Mouse (Mus musculus): ENCODE measurements around the gene Uckl1. TPM values are rescaled to one million over a fixed set of nuclear protein-coding genes. Genes with fewer than 3 reads are reported as not detected.
A peak's percentile ranks its signal among the peaks of the same experiment; 100 is the strongest.

Uckl1 gene
- polyA plus RNA-seq, 1 experiment from 2014 or later, result 65.9 TPM

- peaks cover 16% of the 10 kb centered on the region for H3K36me3 ChIP-seq
- H3K4me1 ChIP-seq, result peaks cover 24% of the 10 kb centered on the region
- peak overlapping the region; percentile 98 for H3K27ac ChIP-seq
- ATAC-seq (ENCODE audit: low FRiP score, low read depth), result no peak
- peak overlapping the region; percentile 92 for H3K9ac ChIP-seq
- 0% methylated on average over 17 of the region's 17 CpGs for WGBS
- peak overlapping the region; percentile 62 for H3K4me2 ChIP-seq (replicated peaks)
- H3K27me3 ChIP-seq (replicated peaks), result no peaks in the 10 kb centered on the region
- no peaks in the 10 kb centered on the region for H3K9me3 ChIP-seq
- H3K4me3 ChIP-seq, result peak overlapping the region; percentile 96
Observed at GRCm38 (mm10) chr2:181520936-181521227, 63.8 kb downstream of the Uckl1 start.

- Histone ChIP-seq H3K4me2 (replicated peaks) (peak within 1 kb of the TSS; percentile 62), H3K27ac (peak within 1 kb of the TSS; percentile 98), H3K4me3 (peak within 1 kb of the TSS; percentile 96), H3K4me1 (peaks cover 24% of the 10 kb centered on the region), H3K9me3 (no peaks in the 10 kb centered on the region), H3K27me3 (replicated peaks) (no peaks in the 10 kb centered on the region), H3K36me3 (peaks cover 19% of the 10 kb centered on the region), H3K9ac (peak within 1 kb of the TSS; percentile 92)
- WGBS, result under 1% methylated on average over 74 of the region's 74 CpGs
- peak; percentile 96 for ATAC-seq (ENCODE audit: low FRiP score, low read depth)
Observed at GRCm38 (mm10) chr2:181520118-181520935, 64.4 kb downstream of the Uckl1 start, which contains the start of gene Dnajc5. Dnajc5 (plus strand) TSS chr2:181520485.

GRCm38 (mm10) chr2:181519201-181519600, 65.5 kb downstream of the Uckl1 start:
- H3K4me2 ChIP-seq (replicated peaks), result peak overlapping the region; percentile 62
- peaks cover 24% of the 10 kb centered on the region for H3K4me1 ChIP-seq
- H3K9ac ChIP-seq, result peak overlapping the region; percentile 92
- H3K27me3 ChIP-seq (replicated peaks), result no peaks in the 10 kb centered on the region
- no peak for ATAC-seq (ENCODE audit: low FRiP score, low read depth)
- H3K36me3 ChIP-seq, result peaks cover 29% of the 10 kb centered on the region
- H3K9me3 ChIP-seq, result no peaks in the 10 kb centered on the region
- 77% methylated on average over 3 of the region's 3 CpGs for WGBS
- peak overlapping the region; percentile 96; the same call in 1 of the 2 replicates for H3K4me3 ChIP-seq
- peak overlapping the region; percentile 98 for H3K27ac ChIP-seq

Small RNA genes lying within 50 kb of the gene (microRNA-seq; reads per million reads assigned to microRNA genes)
- not detected for gene Mir7006

Other genes starting within 250 kb of the Uckl1 start
- 69.8 and 74.4 TPM in 2 replicates for gene Zgpat, start 220.0 kb downstream of the Uckl1 start, polyA plus RNA-seq (2016; fragmentation: Nextera tagmentation; extraction: Ambion mirVana)
- gene Arfrp1, start 219.5 kb downstream of the Uckl1 start, polyA plus RNA-seq (2016; fragmentation: Nextera tagmentation; extraction: Ambion mirVana), result 79.6 and 82.7 TPM in 2 replicates
- 36.8 and 41.8 TPM in 2 replicates for gene Lime1, start 204.8 kb downstream of the Uckl1 start, polyA plus RNA-seq (2016; fragmentation: Nextera tagmentation; extraction: Ambion mirVana)
- gene Zbtb46, start 125.5 kb downstream of the Uckl1 start, polyA plus RNA-seq (2016; fragmentation: Nextera tagmentation; extraction: Ambion mirVana), result 26.8 and 27.2 TPM in 2 replicates
- 0.14 TPM in 1 of 2 replicates, not detected in the other for gene Abhd16b, start 91.7 kb downstream of the Uckl1 start, polyA plus RNA-seq (2016; fragmentation: Nextera tagmentation; extraction: Ambion mirVana)
- gene Tpd52l2, start 87.8 kb downstream of the Uckl1 start, polyA plus RNA-seq (2016; fragmentation: Nextera tagmentation; extraction: Ambion mirVana), result 127 and 130 TPM in 2 replicates
- gene Dnajc5, start 64.4 kb downstream of the Uckl1 start, polyA plus RNA-seq (2016; fragmentation: Nextera tagmentation; extraction: Ambion mirVana), result 141 and 147 TPM in 2 replicates
- 72.9 and 78.0 TPM in 2 replicates for gene Prpf6, start 7.0 kb upstream of the Uckl1 start, polyA plus RNA-seq (2016; fragmentation: Nextera tagmentation; extraction: Ambion mirVana)
- 86.5 and 89.6 TPM in 2 replicates for gene Zfp512b, start 7.9 kb upstream of the Uckl1 start, polyA plus RNA-seq (2016; fragmentation: Nextera tagmentation; extraction: Ambion mirVana)
- 107 and 112 TPM in 2 replicates for gene Samd10, start 14.3 kb upstream of the Uckl1 start, polyA plus RNA-seq (2016; fragmentation: Nextera tagmentation; extraction: Ambion mirVana)
- gene Gm29797, start 72.1 kb upstream of the Uckl1 start, polyA plus RNA-seq (2016; fragmentation: Nextera tagmentation; extraction: Ambion mirVana), result not detected in 2 replicates
- 20.3 and 20.6 TPM in 2 replicates for gene Sox18, start 86.7 kb upstream of the Uckl1 start, polyA plus RNA-seq (2016; fragmentation: Nextera tagmentation; extraction: Ambion mirVana)
- 27.3 and 30.0 TPM in 2 replicates for gene Tcea2, start 95.4 kb upstream of the Uckl1 start, polyA plus RNA-seq (2016; fragmentation: Nextera tagmentation; extraction: Ambion mirVana)
- 44.0 and 44.8 TPM in 2 replicates for gene Rgs19, start 109.1 kb upstream of the Uckl1 start, polyA plus RNA-seq (2016; fragmentation: Nextera tagmentation; extraction: Ambion mirVana)
- not detected in 2 replicates for gene Lkaaear1, start 113.5 kb upstream of the Uckl1 start, polyA plus RNA-seq (2016; fragmentation: Nextera tagmentation; extraction: Ambion mirVana)
- 36.4 and 39.6 TPM in 2 replicates for gene Oprl1, start 130.1 kb upstream of the Uckl1 start, polyA plus RNA-seq (2016; fragmentation: Nextera tagmentation; extraction: Ambion mirVana)
- 70.4 and 79.3 TPM in 2 replicates for gene Myt1, start 178.4 kb upstream of the Uckl1 start, polyA plus RNA-seq (2016; fragmentation: Nextera tagmentation; extraction: Ambion mirVana)